Mouse (Mus musculus) heart, postnatal 0 days (tissue): ENCODE results near the gene Naaladl2. TPM values are rescaled to one million over a fixed set of nuclear protein-coding genes. Genes with fewer than 3 reads are reported as not detected.
A peak's percentile ranks its signal among the peaks of the same experiment; 100 is the strongest.

Experiments used
- ATAC-seq: fragments of 200-750 bp; cut with Nextera tagmentation; 2 replicates; pipeline ENCODE4 v1.8.0; 2017; ENCODE audit warnings: low read depth, moderate number of reproducible peaks, moderate library complexity; ENCODE audit not compliant: insufficient read depth
- DNase-seq: peaks from one replicate; pipeline ENCODE4 v3.0.0-alpha.2; 2016; ENCODE audit warnings: low spot score
- H3K27ac ChIP-seq: fragments of 300-500 bp; sonication (generic); 2 replicates; pipeline ENCODE4 v1.5.1; 2014; ENCODE audit warnings: low read depth, mild to moderate bottlenecking
- H3K27me3 ChIP-seq: fragments of 300-500 bp; sonication (generic); 2 replicates; pipeline ENCODE4 v1.6.1; 2014; ENCODE audit warnings: low read length, mixed read lengths; ENCODE audit not compliant: control insufficient read depth, insufficient read depth
- H3K36me3 ChIP-seq: fragments of 300-500 bp; sonication (generic); replicated peaks from 2 replicates; pipeline ENCODE4 v1.6.1; 2014; ENCODE audit warnings: low read length, mixed read lengths; ENCODE audit not compliant: control insufficient read depth, insufficient read depth
- H3K4me1 ChIP-seq: fragments of 300-500 bp; sonication (generic); 2 replicates; pipeline ENCODE4 v1.6.1; 2014; ENCODE audit warnings: antibody characterized with exemption; ENCODE audit not compliant: control insufficient read depth, insufficient read depth
- H3K4me2 ChIP-seq: fragments of 300-500 bp; sonication (generic); 2 replicates; pipeline ENCODE4 v1.6.1; 2014; ENCODE audit warnings: low read depth, mild to moderate bottlenecking, low read length, moderate library complexity
- H3K4me3 ChIP-seq: fragments of 300-500 bp; sonication (generic); 2 replicates; pipeline ENCODE4 v1.5.1; 2014; ENCODE audit warnings: low read depth, low read length
- H3K9ac ChIP-seq: fragments of 300-500 bp; sonication (generic); replicated peaks from 2 replicates; pipeline ENCODE4 v1.6.1; 2014; ENCODE audit warnings: low read depth, low read length, mixed read lengths
- H3K9me3 ChIP-seq: fragments of 300-500 bp; sonication (generic); replicated peaks from 2 replicates; pipeline ENCODE4 v1.6.1; 2016; ENCODE audit warnings: low read length; ENCODE audit not compliant: control insufficient read depth
- CTCF ChIP-seq: IDR thresholded peaks from 2 replicates; pipeline ENCODE4 v1.5.1; 2016; ENCODE audit warnings: antibody characterized with exemption, control low read depth, low read depth
- EP300 ChIP-seq: IDR thresholded peaks from 2 replicates; pipeline ENCODE4 v1.6.1; 2016; ENCODE audit warnings: antibody characterized with exemption, low read depth
- WGBS: fragments of 180-500 bp; shearing (Covaris S2); extraction: QIAGEN DNeasy Blood & Tissue Kit; methylation state at CpG from one replicate; pipeline ENCODE4 v1.1.7; 2014; 5-methylcytosine and 5-hydroxymethylcytosine counted together
- polyA plus RNA-seq: library from polyadenylated mRNA; unstranded; fragments of >200 nt; fragmentation: Nextera tagmentation; extraction: Ambion mirVana; gene quantifications from 2 replicates; pipeline ENCODE4 v1.2.1, GENCODE M21; 2015
- total RNA-seq: library from RNA; depleted of rRNA; stranded (reverse); fragments of >200 nt; gene quantifications from 2 replicates; pipeline ENCODE4 v1.2.3, GENCODE M21; 2014; ENCODE audit warnings: low replicate concordance; rRNA removed

Gene Naaladl2
- total RNA-seq (0.08 and 0.89 TPM in 2 replicates), polyA plus RNA-seq (0.60 and 0.67 TPM in 2 replicates)

GRCm38 (mm10) chr3:25143555-25144311 is at the start of gene Naaladl2:
Gene Naaladl2 (minus strand): TSS chr3:25144261.
- peak within 1 kb of the TSS; percentile 65 for H3K4me3 ChIP-seq
- H3K27ac ChIP-seq, result peak within 1 kb of the TSS; percentile 51
- ATAC-seq (peak; percentile 86), DNase-seq (peak; percentile 19)
- H3K36me3 ChIP-seq, result no peaks in the 10 kb centered on the region
- H3K4me1 ChIP-seq, result no peaks in the 10 kb centered on the region
- peak within 1 kb of the TSS; percentile 56 for H3K9ac ChIP-seq
- H3K4me2 ChIP-seq, result peak within 1 kb of the TSS; percentile 64
- no peaks in the 10 kb centered on the region for H3K9me3 ChIP-seq
- H3K27me3 ChIP-seq, result peaks cover 10% of the 10 kb centered on the region
- TF ChIP-seq EP300 (no peak), CTCF (no peak)
- WGBS, result under 1% methylated on average over 74 of the region's 93 CpGs

- no peak for DNase-seq
- no peaks in the 10 kb centered on the region for H3K4me1 ChIP-seq
- no peaks in the 10 kb centered on the region for H3K27me3 ChIP-seq
- no peak overlapping the region for H3K4me2 ChIP-seq
- TF ChIP-seq CTCF, result no peak
- TF ChIP-seq EP300, result no peak
- H3K9ac ChIP-seq, result no peak overlapping the region
- 91% methylated on average over 13 of the region's 13 CpGs for WGBS
- ATAC-seq, result no peak
- H3K4me3 ChIP-seq, result no peak overlapping the region
- peaks cover 13% of the 10 kb centered on the region; the same call in 1 of the 2 replicates for H3K9me3 ChIP-seq
- H3K27ac ChIP-seq, result no peak overlapping the region
- no peaks in the 10 kb centered on the region for H3K36me3 ChIP-seq
These were observed 7.7 kb upstream of the Naaladl2 start for GRCm38 (mm10) chr3:25151721-25152120.

- ATAC-seq, result no peak
- Histone ChIP-seq H3K4me3 (no peak overlapping the region), H3K4me2 (no peak overlapping the region), H3K9ac (no peak overlapping the region), H3K9me3 (peaks cover 8% of the 10 kb centered on the region; the same call in 1 of the 2 replicates), H3K4me1 (no peaks in the 10 kb centered on the region), H3K27ac (no peak overlapping the region), H3K27me3 (peaks cover 10% of the 10 kb centered on the region), H3K36me3 (no peaks in the 10 kb centered on the region)
- TF ChIP-seq CTCF (no peak), EP300 (no peak)
- DNase-seq, result no peak
These were observed 3.2 kb upstream of the Naaladl2 start for GRCm38 (mm10) chr3:25147271-25147670.

GRCm38 (mm10) chr3:25144961-25145697 is 1.1 kb upstream of the Naaladl2 start:
- Histone ChIP-seq H3K4me2 (no peak overlapping the region), H3K36me3 (no peaks in the 10 kb centered on the region), H3K9me3 (no peaks in the 10 kb centered on the region), H3K27ac (no peak overlapping the region), H3K27me3 (peaks cover 10% of the 10 kb centered on the region), H3K4me3 (no peak overlapping the region), H3K9ac (no peak overlapping the region), H3K4me1 (no peaks in the 10 kb centered on the region)
- DNase-seq, result no peak
- no peak for ATAC-seq
- no peak for TF ChIP-seq EP300
- no peak for TF ChIP-seq CTCF
- 47% methylated on average over 8 of the region's 8 CpGs for WGBS

- Histone ChIP-seq H3K27ac (no peak overlapping the region), H3K27me3 (peaks cover 10% of the 10 kb centered on the region), H3K9me3 (no peaks in the 10 kb centered on the region), H3K4me2 (peak overlapping the region; percentile 64), H3K9ac (peak overlapping the region; percentile 56; the same call in 1 of the 2 replicates), H3K36me3 (no peaks in the 10 kb centered on the region), H3K4me3 (peak overlapping the region; percentile 65), H3K4me1 (no peaks in the 10 kb centered on the region)
- ATAC-seq (no peak), DNase-seq (no peak)
- no peak for TF ChIP-seq CTCF
- no peak for TF ChIP-seq EP300
- 41% methylated on average over 6 of the region's 6 CpGs for WGBS
These were observed 950 bp downstream of the Naaladl2 start for GRCm38 (mm10) chr3:25143111-25143510.
